Comparison of ENCODE assay signal across 8 mouse cellular contexts in the genomic region with DNA sequence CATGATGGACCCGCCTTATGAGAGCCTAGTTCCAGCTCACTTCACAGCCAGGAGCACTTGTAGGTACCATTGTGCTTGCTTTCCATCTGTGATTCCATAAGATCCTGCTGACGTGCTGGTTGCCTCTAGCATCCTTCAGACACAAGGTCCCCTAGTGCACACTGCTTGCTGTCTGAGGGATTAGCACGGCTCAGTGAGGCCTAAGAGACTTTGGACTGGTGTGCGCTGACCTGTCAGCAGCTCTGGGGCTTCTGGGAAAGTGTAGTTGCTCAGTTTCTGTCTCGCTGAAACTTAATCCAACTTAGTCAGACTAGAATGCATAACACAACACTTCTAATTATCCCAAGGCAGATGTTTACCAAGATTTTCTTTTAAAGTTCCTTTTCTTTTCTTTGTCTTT. TPM values are rescaled to one million over a fixed set of nuclear protein-coding genes. Genes with fewer than 3 reads are reported as not detected.
DNase-seq lines count a peak whose midpoint lies in the region; ATAC-seq and TF ChIP-seq lines count a peak whose summit lies in the region.
"Had no signal": no experiment of that assay in that cellular context is flagged by ENCODE, and none has a peak within 500 bp of the region (broad histone marks: within the 10 kb centered on the region; RNA-seq: fewer than 3 reads in every experiment).

No protein-coding gene starts in this region.

- H3K36me3 ChIP-seq in forebrain, embryonic 13.5 days (ENCODE audit: poor library complexity, severe bottlenecking): peaks cover 58% of the 10 kb centered on the region

- no peak overlapping the region for H3K4me3 ChIP-seq in left cerebral cortex, adult 2 months
- H3K4me3 ChIP-seq in forebrain, embryonic 13.5 days: no peak overlapping the region

- H3K4me2 ChIP-seq in forebrain, embryonic 13.5 days: peak overlapping the region; percentile 61

- ATAC-seq in forebrain, embryonic 13.5 days: no peak
- no peak for ATAC-seq in inflammation-experienced regulatory T-cells, adult 6 months

- no peak for DNase-seq in left cerebral cortex, adult 2 months (ENCODE audit: extremely low spot score in 1 of 2, low spot score in 2 of 2)
- no peak for DNase-seq in left cerebral cortex, postnatal 10 days (ENCODE audit: extremely low spot score in 1 of 2, low spot score in 2 of 2)
- DNase-seq in kidney, postnatal 14 days: peak; percentile 59
- DNase-seq in retina, adult 2 months (ENCODE audit: low read depth, low spot score): peak; percentile 68
- DNase-seq in gastrocnemius, adult 18-20 months (ENCODE audit: low spot score): no peak

- TF ChIP-seq CTCF in left cerebral cortex, adult 2 months (IDR thresholded peaks at IDR 0.05): no peak

- intact Hi-C loops in left cerebral cortex, adult 2 months (cut with DNase I): loop anchor here (5.0 kb wide), 1 partner anchor 33 kb away; no protein-coding TSS in a partner anchor
- intact Hi-C loops in left cerebral cortex, postnatal 10 days (cut with DNase I): loop anchor here (5.0 kb wide), 1 partner anchor 33 kb away; no protein-coding TSS in a partner anchor

- H3K27ac ChIP-seq in left cerebral cortex, adult 2 months: peak overlapping the region; percentile 24
- peak overlapping the region; percentile 68 for H3K27ac ChIP-seq in forebrain, embryonic 13.5 days

- peaks cover 87% of the 10 kb centered on the region for H3K4me1 ChIP-seq in forebrain, embryonic 13.5 days

- WGBS in forebrain, embryonic 13.5 days: 23% methylated on average over 5 of the region's 5 CpGs

- no peaks in the 10 kb centered on the region for H3K27me3 ChIP-seq in forebrain, embryonic 13.5 days

- no peaks in the 10 kb centered on the region for H3K9me3 ChIP-seq in forebrain, embryonic 13.5 days (replicated peaks)

- 0 out of 2 replicates have a peak overlapping the region, but pooled peaks have one; percentile 18 for H3K9ac ChIP-seq in forebrain, embryonic 13.5 days

RNA-seq across cellular contexts. Expression of gene Zfhx2, which starts 32.2 kb away (rescaled TPM):
- 10 to 100 TPM; 47.0 to 61.6 TPM for total RNA-seq in left cerebral cortex, adult 2 months (2021)
- 10 to 100 TPM; 26.6 to 27.2 TPM for total RNA-seq in left cerebral cortex, postnatal 10 days (2021)
- polyA plus RNA-seq in forebrain, embryonic 13.5 days (2015; fragmentation: Nextera tagmentation; extraction: Ambion mirVana): 26.7 and 28.0 TPM in 2 replicates
- polyA plus RNA-seq in inflammation-experienced regulatory T-cells, adult 6 months (2017; shearing (Covaris generic)): 1 to 10 TPM; 4.1 to 4.9 (median 4.2) TPM
- total RNA-seq in gastrocnemius, adult 18-20 months (2021): 1 to 10 TPM; 4.9 to 5.6 TPM

RNA-seq across cellular contexts. Expression of gene Thtpa, which starts 34.7 kb away (rescaled TPM):
- 10 to 100 TPM; 18.1 to 22.8 TPM for total RNA-seq in left cerebral cortex, adult 2 months (2021)
- 10 to 100 TPM; 31.4 to 31.5 TPM for total RNA-seq in left cerebral cortex, postnatal 10 days (2021)
- 39.0 and 42.0 TPM in 2 replicates for polyA plus RNA-seq in forebrain, embryonic 13.5 days (2015; fragmentation: Nextera tagmentation; extraction: Ambion mirVana)
- polyA plus RNA-seq in inflammation-experienced regulatory T-cells, adult 6 months (2017; shearing (Covaris generic)): 10 to 100 TPM in 1 of 3 experiments, 1 to 10 TPM in 2; 7.8 to 12.1 (median 9.3) TPM
- total RNA-seq in gastrocnemius, adult 18-20 months (2021): 10 to 100 TPM; 12.1 to 14.8 TPM

RNA-seq across cellular contexts. Expression of gene Ngdn, which starts 44.7 kb away (rescaled TPM):
- total RNA-seq in left cerebral cortex, adult 2 months (2021): 10 to 100 TPM; 26.7 to 30.7 TPM
- 10 to 100 TPM; 21.5 to 26.8 TPM for total RNA-seq in left cerebral cortex, postnatal 10 days (2021)
- 81.2 and 86.4 TPM in 2 replicates for polyA plus RNA-seq in forebrain, embryonic 13.5 days (2015; fragmentation: Nextera tagmentation; extraction: Ambion mirVana)
- 100 to 1,000 TPM; 177 to 182 (median 181) TPM for polyA plus RNA-seq in inflammation-experienced regulatory T-cells, adult 6 months (2017; shearing (Covaris generic))
- total RNA-seq in gastrocnemius, adult 18-20 months (2021): 10 to 100 TPM; 18.4 to 19.0 TPM

RNA-seq across cellular contexts. Expression of gene Ap1g2, which starts 46.5 kb away (rescaled TPM):
- 1 to 10 TPM; 7.7 to 9.5 TPM for total RNA-seq in left cerebral cortex, adult 2 months (2021)
- 10 to 100 TPM; 14.6 to 18.0 TPM for total RNA-seq in left cerebral cortex, postnatal 10 days (2021)
- polyA plus RNA-seq in forebrain, embryonic 13.5 days (2015; fragmentation: Nextera tagmentation; extraction: Ambion mirVana): 9.7 and 9.8 TPM in 2 replicates
- 100 to 1,000 TPM; 103 to 111 (median 110) TPM for polyA plus RNA-seq in inflammation-experienced regulatory T-cells, adult 6 months (2017; shearing (Covaris generic))
- 1 to 10 TPM; 4.2 to 4.9 TPM for total RNA-seq in gastrocnemius, adult 18-20 months (2021)

RNA-seq across cellular contexts. Expression of gene Jph4, which starts 56.8 kb away (rescaled TPM):
- total RNA-seq in left cerebral cortex, adult 2 months (2021): 100 to 1,000 TPM; 300 to 347 TPM
- 100 to 1,000 TPM; 368 to 375 TPM for total RNA-seq in left cerebral cortex, postnatal 10 days (2021)
- 17.5 and 17.7 TPM in 2 replicates for polyA plus RNA-seq in forebrain, embryonic 13.5 days (2015; fragmentation: Nextera tagmentation; extraction: Ambion mirVana)
- polyA plus RNA-seq in inflammation-experienced regulatory T-cells, adult 6 months (2017; shearing (Covaris generic)): not detected
- total RNA-seq in gastrocnemius, adult 18-20 months (2021): under 1 TPM; 0.07 to 0.11 TPM
- total RNA-seq: megakaryocyte progenitor cell, adult 5-6 weeks had no signal

Comparison
In these comparisons a context has a peak if more than half of its experiments do, and no peak if none do; other contexts are left out.
1. DNase-seq: peak in kidney, postnatal 14 days (single experiment) and retina, adult 2 months (single experiment); none in left cerebral cortex, adult 2 months (0 of 2), left cerebral cortex, postnatal 10 days (0 of 2) and gastrocnemius, adult 18-20 months (single experiment).
2. RNA of gene Zfhx2, which starts 32.2 kb away (total RNA-seq): 47.0 to 61.6 TPM in left cerebral cortex, adult 2 months and 26.6 to 27.2 TPM in left cerebral cortex, postnatal 10 days; 4.9 to 5.6 TPM in gastrocnemius, adult 18-20 months; every median in the first group is over 4 times any median in the second.